Mouse (Mus musculus): ENCODE measurements around the gene Cacna2d3.

Gene Cacna2d3

DNA sequence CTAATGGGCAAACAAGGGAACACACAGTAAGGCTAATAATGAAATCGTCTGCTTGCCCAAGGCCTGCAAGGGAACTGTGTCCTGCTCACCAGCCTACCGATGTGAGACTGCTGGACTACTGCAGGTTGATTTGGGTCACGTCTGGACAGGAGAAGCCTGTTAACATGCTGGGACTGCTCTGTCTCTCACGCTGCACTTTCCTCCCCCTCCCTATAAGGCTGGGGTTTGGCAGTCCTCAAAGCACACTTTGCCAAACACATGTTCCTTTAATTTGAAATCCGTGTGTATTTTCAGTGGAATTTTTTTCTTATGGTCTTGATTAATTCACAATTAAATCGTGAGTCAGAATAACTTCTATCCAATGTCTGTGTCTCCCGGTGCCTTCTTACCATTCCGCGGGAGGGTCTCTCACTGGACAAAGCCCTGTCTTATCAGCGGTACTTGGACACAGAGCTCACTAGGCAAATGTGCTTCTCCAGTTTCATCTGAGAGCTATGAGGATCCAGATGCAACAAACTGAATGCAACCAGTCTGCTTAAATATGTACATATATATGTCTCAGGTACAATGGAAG is 584.6 kb downstream of the Cacna2d3 start:
- WGBS: 48% methylated on average over 10 of the region's 10 CpGs

DNA sequence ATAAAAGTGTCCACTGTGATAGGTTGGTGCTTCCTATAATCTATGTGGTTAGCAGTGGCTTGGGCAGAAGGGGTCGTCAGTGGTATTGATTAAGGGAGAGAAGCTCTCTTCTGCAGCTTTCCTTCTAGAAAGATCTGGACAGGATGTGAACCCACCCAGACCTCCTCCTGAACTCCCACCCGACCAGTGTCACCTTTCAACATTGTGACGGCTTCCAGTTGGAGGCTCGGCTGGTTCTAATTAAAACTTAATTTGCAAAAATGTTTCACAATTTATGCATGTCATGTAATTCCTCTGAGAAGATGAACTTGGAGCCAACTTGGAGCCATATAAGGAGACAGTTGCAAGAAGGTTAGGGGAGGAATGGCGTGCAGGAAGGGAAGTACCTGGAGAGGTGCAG is 586.8 kb downstream of the Cacna2d3 start:
- 86% methylated on average over 5 of the region's 5 CpGs for WGBS

DNA sequence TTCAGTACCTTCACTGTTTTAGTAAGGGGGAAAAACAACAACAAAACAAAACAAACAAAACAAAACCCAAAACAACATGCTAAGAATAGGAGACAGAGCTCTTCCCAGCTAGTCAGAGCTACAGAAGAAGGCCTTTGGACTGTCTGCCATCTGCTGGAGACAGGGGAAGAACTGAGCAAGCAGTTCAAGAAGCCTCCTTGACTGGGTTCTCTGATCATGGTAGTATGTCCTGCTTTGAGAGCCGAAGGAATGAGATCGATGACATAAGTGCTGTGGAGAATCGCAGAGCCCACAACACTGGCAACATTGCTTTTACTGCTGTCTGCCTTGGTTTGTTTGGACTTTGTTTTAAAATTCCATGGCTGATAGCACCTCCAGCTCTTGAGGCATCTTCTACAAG is 598.9 kb downstream of the Cacna2d3 start:
- 87% methylated on average over 3 of the region's 3 CpGs for WGBS

DNA sequence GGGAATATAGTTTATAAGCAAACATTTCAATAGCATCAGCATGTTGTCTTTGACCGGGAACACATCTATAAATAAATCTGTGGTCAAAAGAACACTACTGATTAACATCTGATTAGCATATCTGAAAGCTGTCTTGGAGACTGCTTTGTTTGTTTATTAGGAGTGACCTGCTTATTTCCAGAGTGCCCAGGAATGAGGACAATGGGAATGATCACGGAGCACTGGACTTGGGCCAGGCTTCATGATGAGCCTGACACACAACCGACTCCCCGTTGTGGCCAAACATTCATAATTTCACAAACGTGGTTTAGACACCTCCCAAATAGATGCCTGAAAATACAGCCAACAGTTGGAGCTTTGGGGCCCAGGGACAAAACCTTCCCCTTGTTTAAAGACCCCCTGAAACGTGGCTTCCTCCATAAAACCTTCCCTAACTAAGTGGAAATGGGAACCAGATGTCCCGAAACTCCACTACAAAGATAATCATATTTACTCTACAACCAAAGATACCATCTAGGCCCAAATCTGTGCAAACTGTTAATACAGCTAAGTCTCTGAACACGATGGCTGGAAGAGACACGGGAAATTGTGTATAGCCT is 607.7 kb downstream of the Cacna2d3 start:
- WGBS: 46% methylated on average over 9 of the region's 9 CpGs

DNA sequence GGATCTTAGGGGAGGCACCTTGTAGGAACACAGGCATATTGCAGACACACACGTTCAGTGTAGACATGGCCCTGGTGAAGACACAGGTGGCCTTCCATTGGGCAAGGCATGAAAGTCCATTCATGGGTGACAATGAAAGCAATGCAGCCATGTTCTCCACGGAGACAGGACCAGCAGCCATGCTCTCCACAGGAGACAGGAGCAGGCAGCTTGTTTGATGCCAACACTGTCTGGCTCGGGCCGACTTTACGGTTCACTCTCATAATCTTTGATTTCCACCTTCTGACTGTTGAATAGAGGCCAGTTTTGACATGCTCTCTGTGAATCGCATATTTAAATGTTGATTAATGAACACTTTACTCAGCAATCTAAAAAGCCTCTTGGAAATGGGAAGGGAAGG is 610.0 kb downstream of the Cacna2d3 start:
- 82% methylated on average over 6 of the region's 6 CpGs for WGBS

DNA sequence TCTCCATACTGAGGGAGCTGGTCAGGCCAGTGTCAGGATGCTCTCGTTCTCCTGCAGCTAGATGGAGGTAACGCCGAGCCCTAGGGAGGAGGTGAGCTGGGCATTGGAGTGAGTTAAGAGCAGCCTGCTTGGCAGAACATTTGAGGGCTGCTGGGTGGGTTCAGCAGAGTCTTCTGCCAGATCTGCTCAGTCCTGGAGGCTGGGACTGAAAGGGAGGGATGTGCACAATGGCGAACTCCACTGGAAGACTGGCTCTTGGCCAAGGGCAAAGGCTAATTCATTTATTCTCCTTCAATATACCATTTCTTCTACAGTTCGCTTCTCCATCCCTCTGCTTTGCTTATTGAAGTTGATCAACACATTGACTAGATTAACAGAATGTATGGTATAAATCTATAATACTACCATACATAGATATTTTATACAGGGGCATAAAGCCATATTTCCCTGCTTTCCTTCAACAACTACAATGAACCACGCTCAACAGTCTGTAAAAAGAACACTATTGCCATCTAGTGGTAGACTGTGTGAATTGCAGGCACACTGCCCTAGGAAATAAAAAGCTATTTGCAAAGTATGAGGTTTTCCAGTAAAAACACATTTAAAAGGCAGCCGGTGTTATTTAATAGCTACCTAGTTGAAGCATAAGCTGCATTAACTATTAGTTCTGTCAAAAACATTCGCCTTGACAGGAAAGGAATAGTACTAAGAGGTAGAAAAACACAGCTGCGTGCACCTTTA is 611.1 kb downstream of the Cacna2d3 start:
- WGBS: 78% methylated on average over 9 of the region's 9 CpGs

DNA sequence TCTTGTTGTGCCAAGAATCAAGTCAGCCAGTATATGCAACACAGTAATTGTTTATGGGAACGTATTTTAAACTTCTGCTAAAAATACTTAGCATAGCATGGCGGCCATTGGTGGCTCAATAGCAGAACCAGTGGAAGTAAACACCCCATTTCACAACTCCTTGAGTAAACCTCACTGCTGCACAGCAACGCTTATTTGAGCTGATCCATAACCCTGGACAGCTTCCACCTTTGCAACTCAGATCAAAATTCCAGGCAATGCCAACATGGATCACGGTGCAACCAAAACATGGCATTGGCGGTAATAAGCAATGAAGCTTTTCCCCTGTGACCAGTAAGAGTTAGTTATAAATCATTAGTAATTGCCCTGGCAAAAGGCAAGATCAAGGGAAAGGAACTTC is 614.2 kb downstream of the Cacna2d3 start:
- WGBS: 89% methylated on average over 5 of the region's 5 CpGs

DNA sequence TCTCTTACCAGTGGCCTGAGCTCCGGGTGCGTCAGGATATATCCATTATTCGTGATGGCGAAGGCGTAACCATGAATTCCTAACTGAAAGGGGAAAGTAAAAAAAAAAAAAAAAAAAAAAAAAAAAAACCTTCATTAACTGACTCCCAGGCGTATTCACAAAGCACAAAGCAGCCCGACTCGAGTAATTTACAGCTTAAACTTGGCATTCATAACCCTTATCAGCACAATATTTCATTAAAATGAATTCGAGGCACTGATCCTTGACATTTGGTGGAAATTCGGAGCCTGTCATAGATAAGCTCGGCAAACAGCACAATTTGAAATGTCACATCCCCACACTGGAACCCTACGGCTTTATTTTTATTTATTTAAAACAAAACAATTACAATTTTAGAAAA is 623.9 kb downstream of the Cacna2d3 start:
- 81% methylated on average over 12 of the region's 12 CpGs for WGBS

DNA sequence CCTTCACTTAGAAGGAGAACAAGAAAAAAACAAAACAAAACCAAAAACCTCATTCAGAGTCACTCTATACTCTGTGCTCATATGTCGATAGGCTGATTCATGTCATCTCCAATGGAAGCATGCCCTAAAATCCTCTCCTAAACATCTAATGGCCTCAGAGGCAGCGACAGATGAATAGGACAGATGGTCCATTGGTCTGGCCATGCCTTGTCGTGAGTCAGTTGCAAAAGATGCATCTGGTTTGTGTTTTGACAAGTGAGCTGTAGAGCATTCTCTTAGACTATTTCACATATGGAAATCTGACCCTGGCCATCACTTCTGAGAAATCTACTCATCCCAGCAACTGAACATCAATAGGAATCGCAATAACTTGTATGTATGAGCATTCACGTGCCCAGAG is 626.2 kb downstream of the Cacna2d3 start:
- 84% methylated on average over 5 of the region's 5 CpGs for WGBS

DNA sequence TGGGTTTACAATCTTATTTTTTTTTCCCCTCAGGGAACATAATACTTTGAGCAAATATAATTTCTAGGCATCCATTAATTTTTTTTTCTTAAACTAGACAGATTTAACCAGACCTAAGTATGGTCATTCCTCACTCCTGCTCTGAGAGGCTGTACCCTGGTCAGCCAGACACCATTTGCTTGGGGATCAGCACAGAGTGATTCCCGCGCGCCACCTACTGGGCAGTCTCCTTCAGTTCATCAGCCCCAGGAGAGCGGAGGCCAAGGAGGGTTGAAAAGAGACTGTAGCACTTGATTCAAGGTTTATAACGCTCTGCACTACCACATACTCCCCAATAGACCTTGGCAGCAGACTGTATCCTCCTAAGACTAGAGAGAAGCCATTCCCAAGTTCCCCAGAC is 631.6 kb downstream of the Cacna2d3 start:
- WGBS: 5% methylated on average over 5 of the region's 5 CpGs

DNA sequence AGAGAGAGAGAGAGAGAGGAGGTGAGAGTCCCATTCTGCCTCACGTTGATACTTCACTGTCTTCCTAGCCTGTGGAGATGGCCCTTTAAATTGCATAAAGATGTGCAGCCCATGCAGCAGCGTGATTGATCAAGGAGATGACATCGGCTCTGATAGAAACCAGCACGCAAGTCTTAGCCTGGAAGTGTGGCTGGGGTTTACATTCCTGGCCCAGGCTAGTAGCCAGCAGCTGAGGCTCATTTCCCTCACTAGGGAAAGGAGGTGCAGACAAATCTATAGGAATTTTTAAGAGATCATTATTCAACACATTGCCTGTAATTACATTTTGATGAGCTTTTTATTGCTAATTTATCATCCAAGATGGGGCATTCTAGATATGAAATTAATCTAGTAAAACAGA is 635.1 kb downstream of the Cacna2d3 start:
- 84% methylated on average over 4 of the region's 4 CpGs for WGBS

DNA sequence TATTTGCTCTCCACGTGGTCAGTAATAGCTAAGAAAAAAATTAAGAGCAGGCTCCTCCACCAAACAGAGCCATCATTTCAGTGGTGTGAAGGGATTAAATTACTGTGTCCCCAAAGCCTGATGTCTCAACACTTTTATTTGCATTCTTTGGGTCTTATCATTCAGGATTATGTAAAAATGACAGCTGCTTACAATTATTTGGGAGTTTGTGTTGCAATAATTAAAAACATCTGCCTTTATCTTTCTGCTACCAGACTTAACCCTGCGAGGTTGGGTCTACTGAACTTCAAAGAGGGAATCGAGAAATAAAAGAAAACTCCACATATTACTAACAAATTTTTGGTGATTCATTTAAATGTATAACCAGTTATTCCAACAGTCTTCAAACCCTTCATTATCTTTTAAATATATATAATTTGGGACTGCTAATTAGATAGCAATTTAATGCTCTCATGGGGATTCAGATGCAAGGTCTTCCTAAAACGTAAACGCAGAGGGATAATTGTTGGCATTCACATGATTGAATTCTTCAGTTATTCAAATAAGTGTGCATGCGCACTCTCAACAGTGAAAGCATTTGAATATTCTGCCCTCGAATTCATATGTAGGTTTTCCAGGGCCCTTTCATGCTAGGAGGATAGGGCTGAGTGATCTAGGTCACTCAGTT is 636.0 kb downstream of the Cacna2d3 start:
- 71% methylated on average over 7 of the region's 7 CpGs for WGBS

DNA sequence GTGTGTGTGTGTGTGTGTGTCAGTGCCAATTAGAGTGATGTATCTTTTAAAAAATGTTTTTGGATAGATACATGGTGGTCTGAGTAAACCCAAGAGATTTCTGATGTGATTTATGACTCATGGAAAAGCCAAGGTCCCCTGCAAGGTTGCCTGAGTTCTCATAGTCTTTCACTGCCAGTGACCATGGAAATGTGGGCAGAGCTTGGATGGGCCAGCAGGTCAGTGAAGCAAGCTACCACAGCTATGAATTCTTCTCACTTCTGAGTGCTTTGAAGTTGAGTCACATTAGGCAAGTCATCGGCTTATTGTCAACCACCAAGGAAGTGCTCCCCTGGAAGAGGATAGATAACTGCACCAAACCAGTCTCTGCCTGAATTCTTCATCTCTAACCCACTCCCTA is 639.5 kb downstream of the Cacna2d3 start:
- WGBS: 87% methylated on average over 1 of the region's 1 CpGs

DNA sequence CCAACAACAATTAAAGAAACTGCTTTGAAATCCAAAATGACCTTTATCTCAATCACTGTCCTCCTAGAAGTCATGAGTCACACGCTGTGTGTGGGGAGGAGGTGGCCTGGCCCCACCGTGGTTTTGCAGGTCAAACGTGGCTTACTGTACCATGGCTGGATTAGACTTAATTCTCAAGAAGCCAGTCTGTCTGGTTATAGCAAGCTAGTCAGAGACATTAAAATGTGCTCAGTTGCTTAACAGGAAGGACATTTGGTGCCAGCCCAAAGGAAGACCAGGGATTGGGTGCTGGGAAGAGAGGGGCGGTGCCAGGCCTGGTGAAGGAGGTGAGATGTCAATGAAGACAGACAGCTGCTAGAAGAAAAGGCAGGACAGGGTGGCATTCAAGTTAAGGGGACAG is 641.0 kb downstream of the Cacna2d3 start:
- WGBS: 95% methylated on average over 4 of the region's 4 CpGs

DNA sequence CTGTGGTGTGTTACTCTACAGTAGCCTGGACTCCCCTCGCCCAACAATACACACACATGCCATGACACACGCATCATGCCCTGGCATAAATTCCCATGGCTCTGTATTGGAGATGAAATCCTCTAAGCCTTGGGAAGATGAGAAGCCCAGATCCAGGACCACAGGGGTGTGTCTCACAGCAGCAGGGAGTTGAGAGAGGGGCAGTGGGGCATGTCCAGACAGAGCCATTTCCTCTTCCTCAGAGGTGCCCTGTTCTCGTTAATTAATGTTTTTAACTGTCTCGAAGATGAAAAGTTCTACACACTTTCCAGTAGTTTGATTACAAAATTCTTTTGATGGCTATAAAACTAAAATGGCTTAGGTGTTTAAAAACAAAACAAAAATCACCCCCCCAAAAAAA is 641.4 kb downstream of the Cacna2d3 start:
- WGBS: 86% methylated on average over 4 of the region's 4 CpGs

DNA sequence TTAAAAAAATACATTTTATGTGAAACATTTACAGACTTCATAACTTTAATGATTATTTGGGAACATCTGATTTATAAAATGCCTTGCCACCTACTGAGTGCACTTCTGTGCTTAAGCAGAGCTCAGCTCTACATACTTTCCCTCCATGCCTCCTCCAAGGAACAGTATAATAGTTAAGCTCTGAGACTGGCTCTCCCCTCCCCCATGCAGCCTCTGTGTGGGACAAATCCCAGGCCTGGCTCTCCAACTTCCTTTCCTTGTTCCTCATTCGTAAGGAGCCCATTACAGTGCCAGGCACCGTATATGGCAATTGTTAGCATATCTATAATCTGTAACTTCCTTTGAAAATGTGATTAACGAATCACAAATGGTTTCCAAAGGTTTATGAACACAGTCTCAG is 644.2 kb downstream of the Cacna2d3 start:
- 68% methylated on average over 3 of the region's 3 CpGs for WGBS

DNA sequence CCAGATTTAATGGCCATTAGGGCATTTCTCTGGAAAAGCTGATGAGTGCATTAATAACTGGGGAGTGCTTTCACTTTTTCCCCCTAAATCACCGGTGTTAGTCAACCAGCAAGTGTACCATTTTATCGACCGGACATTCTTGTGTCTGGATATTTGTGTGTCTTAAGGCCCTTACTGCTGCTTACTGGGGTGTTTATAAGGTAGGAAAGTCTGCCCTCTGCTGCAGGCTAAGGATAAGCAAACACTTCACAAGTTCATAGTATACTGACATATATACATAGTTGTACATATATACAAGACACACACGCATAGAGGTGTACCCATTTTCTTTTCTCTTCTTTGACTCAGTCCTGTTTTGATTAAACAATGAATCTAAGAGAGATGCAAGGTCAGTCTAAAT is 647.9 kb downstream of the Cacna2d3 start:
- 78% methylated on average over 4 of the region's 4 CpGs for WGBS

DNA sequence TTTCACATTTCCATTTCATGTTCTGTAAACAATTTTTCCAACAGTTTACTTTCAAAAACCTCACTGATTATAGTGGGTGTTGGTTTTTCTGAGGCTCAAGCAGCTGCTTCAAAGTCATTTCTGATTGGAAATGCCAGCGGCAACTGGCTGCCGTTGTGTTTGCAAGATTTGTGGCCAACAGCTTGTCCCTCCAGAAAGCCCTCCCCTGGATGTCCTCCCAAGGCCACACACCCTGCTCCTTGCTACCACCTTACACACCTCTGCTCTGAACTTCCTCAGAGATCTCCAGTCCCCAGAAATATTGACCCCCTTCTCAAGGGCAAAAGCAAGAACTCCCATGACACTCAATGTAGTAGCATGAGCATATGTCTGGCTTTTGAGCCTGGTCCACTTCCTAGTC is 659.0 kb downstream of the Cacna2d3 start:
- 64% methylated on average over 2 of the region's 2 CpGs for WGBS

DNA sequence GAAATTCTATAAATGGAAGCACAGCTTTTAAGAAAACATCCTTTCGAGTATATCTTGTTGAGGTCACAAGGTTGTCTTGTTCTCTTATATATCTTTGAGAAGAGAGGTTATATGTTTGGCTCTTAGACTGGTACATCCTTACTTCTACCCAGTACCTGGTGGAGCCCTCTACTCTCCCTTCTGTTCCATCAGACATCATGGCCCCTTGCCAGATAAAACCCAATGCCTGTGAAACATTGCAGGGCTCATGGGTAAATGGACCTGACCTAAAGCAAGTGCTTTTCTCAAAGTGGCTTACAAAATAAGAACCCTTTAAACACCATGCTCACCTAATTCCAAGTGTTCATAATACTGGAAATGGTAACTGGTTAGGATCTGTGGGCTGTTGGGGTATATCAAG is 660.2 kb downstream of the Cacna2d3 start:
- 71% methylated on average over 1 of the region's 1 CpGs for WGBS

DNA sequence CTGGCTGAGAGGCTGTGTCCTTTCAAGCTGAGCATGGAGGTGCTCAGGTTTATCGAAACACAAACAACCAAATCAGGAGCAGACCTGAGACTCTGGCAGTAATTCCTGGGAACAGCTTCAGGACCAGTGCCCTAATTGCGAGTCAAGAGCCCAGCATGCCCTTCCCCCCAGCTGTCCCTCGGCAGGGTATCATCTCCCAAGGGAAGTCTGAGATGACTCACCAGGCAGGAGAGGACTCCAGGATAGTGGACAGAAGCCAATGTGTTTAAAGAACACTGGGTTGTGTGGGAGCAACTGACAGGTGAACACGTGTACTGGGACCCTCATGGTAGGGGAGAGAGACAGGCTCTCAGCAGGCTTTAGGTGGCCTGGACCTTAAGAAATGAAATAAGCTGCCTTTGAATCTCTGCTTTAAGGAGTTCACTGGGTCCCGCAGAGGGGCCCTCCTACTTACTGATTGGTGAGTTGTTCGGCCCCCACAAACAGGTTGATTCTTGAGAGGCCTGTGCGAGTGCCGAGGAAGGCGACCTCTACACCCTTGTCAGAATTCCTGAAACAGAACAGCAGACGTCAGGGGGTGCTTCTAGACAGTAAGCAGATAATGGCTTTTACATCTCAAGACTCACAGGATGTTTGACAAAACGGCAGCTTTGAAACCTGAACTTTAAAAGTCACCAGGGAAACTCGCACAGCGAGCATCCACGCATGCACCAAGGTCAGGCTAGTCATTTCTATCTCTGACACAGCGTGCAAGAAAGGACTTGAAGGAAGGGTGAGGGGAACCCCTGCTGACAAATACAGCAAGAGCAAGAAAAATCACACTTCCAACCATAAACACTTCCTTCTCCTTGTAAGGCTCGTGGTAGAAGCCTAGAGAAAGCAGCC is 669.5 kb downstream of the Cacna2d3 start:
- WGBS: 71% methylated on average over 16 of the region's 16 CpGs

DNA sequence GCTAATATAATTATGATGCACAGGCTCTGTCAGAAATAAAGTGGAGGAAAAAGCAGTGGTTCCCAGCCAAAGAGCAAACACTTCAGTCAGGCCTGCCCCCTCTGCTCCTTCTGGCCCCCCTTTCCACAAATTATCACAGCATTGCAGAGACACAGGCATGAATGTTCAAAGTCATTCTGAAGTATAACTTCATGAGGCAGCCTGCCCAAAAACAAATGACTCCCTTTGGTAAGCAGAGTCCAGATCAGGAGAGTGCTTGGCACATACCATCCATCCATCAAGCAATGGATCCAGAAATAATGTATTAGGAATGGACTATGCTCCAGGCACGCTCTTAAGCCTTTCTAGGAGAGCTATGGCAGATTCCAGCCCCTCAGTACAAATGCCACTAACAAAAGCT is 679.3 kb downstream of the Cacna2d3 start:
- WGBS: 81% methylated on average over 1 of the region's 1 CpGs

DNA sequence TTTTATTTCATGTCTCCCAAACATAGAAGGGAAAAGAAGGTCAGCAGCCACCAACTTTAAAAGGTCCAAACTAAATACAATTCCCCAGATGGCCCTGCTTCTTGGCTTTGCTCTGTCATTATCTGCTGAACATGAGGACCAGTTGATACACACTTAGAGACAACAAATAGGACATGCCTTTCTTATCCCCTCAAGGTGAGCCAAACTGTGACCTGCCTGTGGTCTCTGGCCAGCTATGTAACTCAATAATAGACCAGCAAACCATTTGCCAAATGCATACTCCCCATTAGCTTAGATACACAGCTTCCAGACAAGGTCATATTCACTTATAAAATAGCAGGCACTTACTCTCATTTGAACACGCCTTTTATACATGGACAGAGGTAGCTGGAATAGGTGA is 680.2 kb downstream of the Cacna2d3 start:
- WGBS: 89% methylated on average over 1 of the region's 1 CpGs

Data from cerebral cortex, adult 2 months (tissue).